Mouse (Mus musculus) lung, postnatal 0 days (tissue): ENCODE measurements around the gene Gramd4. TPM values are rescaled to one million over a fixed set of nuclear protein-coding genes. Genes with fewer than 3 reads are reported as not detected.

Experiments used
- ATAC-seq: fragments of 200-750 bp; cut with Nextera tagmentation; 2 replicates; pipeline ENCODE4 v1.8.0; 2017; ENCODE audit warnings: moderate library complexity
- DNase-seq: peaks from one replicate; pipeline ENCODE4 v3.0.0-alpha.2; 2016; ENCODE audit warnings: low spot score
- H3K27ac ChIP-seq: fragments of 300-500 bp; sonication (generic); 2 replicates; pipeline ENCODE4 v1.5.1; 2014; ENCODE audit warnings: antibody characterized with exemption, mild to moderate bottlenecking, low read length, mixed read lengths
- H3K27me3 ChIP-seq: fragments of 300-500 bp; sonication (generic); replicated peaks from 2 replicates; pipeline ENCODE4 v1.6.1; 2014; ENCODE audit warnings: low read length, mixed read lengths; ENCODE audit not compliant: insufficient read depth
- H3K36me3 ChIP-seq: fragments of 300-500 bp; sonication (generic); 2 replicates; pipeline ENCODE4 v1.6.1; 2014; ENCODE audit warnings: low read length, mixed read lengths; ENCODE audit not compliant: insufficient read depth
- H3K4me1 ChIP-seq: fragments of 300-500 bp; sonication (generic); 2 replicates; pipeline ENCODE4 v1.6.1; 2014; ENCODE audit warnings: antibody characterized with exemption, low read depth, low read length, mixed read lengths; ENCODE audit not compliant: insufficient read depth
- H3K4me2 ChIP-seq: fragments of 300-500 bp; sonication (generic); replicated peaks from 2 replicates; pipeline ENCODE4 v1.6.1; 2014; ENCODE audit warnings: low read depth, mild to moderate bottlenecking, low read length, moderate library complexity, mixed read lengths
- H3K4me3 ChIP-seq: fragments of 300-500 bp; sonication (generic); 2 replicates; pipeline ENCODE4 v1.5.1; 2014; ENCODE audit warnings: low read depth, low read length
- H3K9ac ChIP-seq: fragments of 300-500 bp; sonication (generic); replicated peaks from 2 replicates; pipeline ENCODE4 v1.6.1; 2014; ENCODE audit warnings: low read depth, mild to moderate bottlenecking
- H3K9me3 ChIP-seq: fragments of 300-500 bp; sonication (generic); 2 replicates; pipeline ENCODE4 v1.6.1; 2016; ENCODE audit warnings: low read length, mixed read lengths
- CTCF ChIP-seq: IDR thresholded peaks from 2 replicates; pipeline ENCODE4 v1.5.1; 2016; ENCODE audit warnings: antibody characterized with exemption, mild to moderate bottlenecking
- EP300 ChIP-seq: IDR thresholded peaks from 2 replicates; pipeline ENCODE4 v1.6.1; 2016; ENCODE audit warnings: antibody characterized with exemption, mild to moderate bottlenecking, control low read depth
- WGBS: fragments of 180-500 bp; shearing (Covaris S2); extraction: QIAGEN DNeasy Blood & Tissue Kit; methylation state at CpG from one replicate; pipeline ENCODE4 v1.1.7; 2014; 5-methylcytosine and 5-hydroxymethylcytosine counted together
- polyA plus RNA-seq: library from polyadenylated mRNA; unstranded; fragments of >200 nt; fragmentation: Nextera tagmentation; extraction: Ambion mirVana; gene quantifications from 2 replicates; pipeline ENCODE4 v1.2.1, GENCODE M21; 2015

Gene Gramd4
- polyA plus RNA-seq, 1 experiment from 2014 or later: 11.1 TPM

- ATAC-seq: no peak
- Histone ChIP-seq H3K9ac (no peak overlapping the region), H3K4me3 (no peak overlapping the region), H3K4me2 (no peak overlapping the region), H3K27me3 (no peaks in the 10 kb centered on the region), H3K4me1 (peaks cover 19% of the 10 kb centered on the region), H3K36me3 (no peaks in the 10 kb centered on the region), H3K9me3 (no peaks in the 10 kb centered on the region), H3K27ac (0 out of 2 replicates have a peak overlapping the region, but pooled peaks have one; percentile 14)
- WGBS: 58% methylated on average over 18 of the region's 18 CpGs
- DNase-seq: no peak
- TF ChIP-seq EP300: no peak
Measured at GRCm38 (mm10) chr15:86078481-86079216, 21.2 kb downstream of the Gramd4 start.

- TF ChIP-seq EP300 (no peak), CTCF (no peak)
- 54% methylated on average over 5 of the region's 5 CpGs for WGBS
- Histone ChIP-seq H3K4me3 (no peak overlapping the region), H3K9me3 (no peaks in the 10 kb centered on the region), H3K36me3 (no peaks in the 10 kb centered on the region), H3K4me2 (no peak overlapping the region), H3K27ac (0 out of 2 replicates have a peak overlapping the region, but pooled peaks have one; percentile 14), H3K9ac (no peak overlapping the region), H3K4me1 (peaks cover 19% of the 10 kb centered on the region), H3K27me3 (no peaks in the 10 kb centered on the region)
- DNase-seq: peak; percentile 48
- ATAC-seq: peak; percentile 8; the same call in 1 of the 2 replicates
Measured at GRCm38 (mm10) chr15:86079467-86079866, 22.0 kb downstream of the Gramd4 start.

GRCm38 (mm10) chr15:86079876-86080275 lies 22.4 kb downstream of the Gramd4 start:
- H3K27me3 ChIP-seq: no peaks in the 10 kb centered on the region
- TF ChIP-seq CTCF (no peak), EP300 (0 out of 2 replicates have a peak, but pooled peaks have one; percentile 26)
- ATAC-seq (peak; percentile 25), DNase-seq (peak; percentile 47)
- H3K4me2 ChIP-seq: no peak overlapping the region
- no peak overlapping the region for H3K4me3 ChIP-seq
- no peaks in the 10 kb centered on the region for H3K9me3 ChIP-seq
- 0 out of 2 replicates have a peak overlapping the region, but pooled peaks have one; percentile 14 for H3K27ac ChIP-seq
- H3K4me1 ChIP-seq: peaks cover 19% of the 10 kb centered on the region
- H3K9ac ChIP-seq: no peak overlapping the region
- 62% methylated on average over 4 of the region's 4 CpGs for WGBS
- no peaks in the 10 kb centered on the region for H3K36me3 ChIP-seq

DNA sequence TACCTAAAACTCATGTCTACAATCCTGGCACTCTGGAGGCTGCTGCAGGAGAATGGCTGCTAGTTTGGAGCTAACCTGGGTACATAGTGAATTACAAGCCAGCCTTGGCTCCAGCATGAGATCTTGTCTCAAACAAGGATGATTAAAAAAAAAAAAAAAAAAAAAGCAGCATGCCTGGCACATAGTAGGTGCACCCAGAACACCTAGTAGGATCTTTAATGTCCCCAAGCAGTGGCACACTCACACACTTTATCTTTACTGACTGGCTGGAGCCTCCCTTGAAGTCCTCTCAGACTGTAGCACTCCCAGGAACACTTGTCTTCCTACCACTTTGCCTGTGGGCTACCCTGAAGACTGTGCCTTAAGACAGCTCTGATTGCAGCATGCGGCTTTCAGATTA lies 22.9 kb downstream of the Gramd4 start:
- DNase-seq (no peak), ATAC-seq (no peak)
- no peak overlapping the region for H3K4me2 ChIP-seq
- H3K27ac ChIP-seq: no peak overlapping the region
- H3K4me1 ChIP-seq: peaks cover 22% of the 10 kb centered on the region
- TF ChIP-seq EP300 (no peak), CTCF (no peak)
- H3K27me3 ChIP-seq: no peaks in the 10 kb centered on the region
- H3K4me3 ChIP-seq: no peak overlapping the region
- no peaks in the 10 kb centered on the region for H3K36me3 ChIP-seq
- no peak overlapping the region for H3K9ac ChIP-seq
- WGBS: 77% methylated on average over 1 of the region's 1 CpGs
- H3K9me3 ChIP-seq: no peaks in the 10 kb centered on the region

DNA sequence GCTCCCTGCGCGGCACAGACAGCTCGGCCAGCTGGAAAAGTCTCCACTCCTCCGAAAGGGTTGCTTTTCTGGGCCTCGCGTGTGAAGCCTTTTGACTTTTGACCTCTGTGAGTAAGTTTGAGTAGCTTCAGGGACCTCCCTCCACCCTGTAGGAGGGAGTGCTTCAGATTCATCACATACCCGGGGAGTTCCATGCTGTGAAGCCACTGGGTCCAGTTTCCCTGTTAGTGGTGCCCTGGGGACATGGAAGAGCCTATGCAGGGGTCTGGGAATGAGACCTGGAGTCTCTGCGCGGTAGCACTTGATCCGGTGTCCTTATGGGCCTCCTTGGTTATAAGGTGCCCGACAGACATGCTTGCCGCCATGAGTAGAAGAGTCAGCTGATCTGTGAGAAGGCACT lies 24.2 kb downstream of the Gramd4 start:
- Histone ChIP-seq H3K9ac (no peak overlapping the region), H3K36me3 (no peaks in the 10 kb centered on the region), H3K9me3 (no peaks in the 10 kb centered on the region), H3K4me1 (peaks cover 28% of the 10 kb centered on the region), H3K27ac (no peak overlapping the region), H3K4me2 (no peak overlapping the region), H3K27me3 (no peaks in the 10 kb centered on the region), H3K4me3 (no peak overlapping the region)
- no peak for ATAC-seq
- WGBS: 66% methylated on average over 12 of the region's 12 CpGs
- TF ChIP-seq CTCF (no peak), EP300 (no peak)
- DNase-seq: no peak

GRCm38 (mm10) chr15:86082551-86082961 lies 25.1 kb downstream of the Gramd4 start:
- no peak for DNase-seq
- H3K4me1 ChIP-seq: peaks cover 28% of the 10 kb centered on the region
- TF ChIP-seq EP300 (no peak), CTCF (no peak)
- H3K4me2 ChIP-seq: no peak overlapping the region
- H3K4me3 ChIP-seq: no peak overlapping the region
- H3K27ac ChIP-seq: no peak overlapping the region
- no peaks in the 10 kb centered on the region for H3K9me3 ChIP-seq
- no peak for ATAC-seq
- 81% methylated on average over 11 of the region's 11 CpGs for WGBS
- no peaks in the 10 kb centered on the region for H3K27me3 ChIP-seq
- no peaks in the 10 kb centered on the region for H3K36me3 ChIP-seq
- H3K9ac ChIP-seq: no peak overlapping the region
